Mouse (Mus musculus) T-helper 2 cell (primary cell): Measurements from ENCODE around the gene Hddc3.

Experiments used
- in situ Hi-C: fragments of 300-600 bp; cut with MboI, MseI; formaldehyde crosslinking; loops from one replicate; pipeline ENCODE4 v1.15.1; 2025; ENCODE audit warnings: high pct_unique_total_duplicates

Hddc3 gene

DNA sequence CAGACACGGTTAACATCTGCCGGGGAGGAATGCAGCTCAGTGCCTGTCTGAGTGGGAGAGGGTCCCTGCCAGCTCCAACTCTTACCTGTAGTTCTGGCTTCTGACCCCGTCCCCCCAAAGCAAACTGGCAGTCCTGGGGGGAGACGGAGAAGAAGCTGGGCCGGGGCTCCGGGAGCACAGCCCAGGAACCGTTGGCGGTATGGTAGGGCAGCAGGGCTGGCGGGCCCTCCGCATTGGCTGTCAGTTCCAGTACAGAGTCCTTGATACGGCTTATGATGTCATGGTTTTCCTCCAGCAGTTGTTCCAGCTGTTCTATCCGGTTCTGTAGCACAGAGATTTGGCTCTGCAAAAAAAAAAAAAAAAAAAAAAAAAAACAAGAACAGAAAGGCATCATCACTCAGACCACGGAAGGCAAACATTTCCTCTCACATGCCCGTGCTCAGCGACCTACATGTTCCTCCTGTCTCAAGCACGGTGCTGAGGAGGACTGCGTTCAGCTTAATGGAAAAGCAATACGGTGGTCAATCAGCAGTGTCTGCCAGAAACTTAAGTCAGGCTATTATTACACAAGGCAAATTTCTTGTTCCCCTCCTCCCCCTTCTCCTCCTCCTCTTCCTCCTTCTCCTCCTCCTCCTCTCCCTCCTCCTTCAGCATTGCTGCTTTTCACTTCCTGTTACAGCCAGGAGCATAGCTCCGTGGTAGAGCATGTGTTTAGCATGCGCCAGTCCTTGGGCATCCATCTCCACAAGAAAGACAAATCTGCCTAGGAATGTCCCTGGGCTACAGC, 25.9 kb downstream of the Hddc3 start:
- in situ Hi-C loops = no loop called here

DNA sequence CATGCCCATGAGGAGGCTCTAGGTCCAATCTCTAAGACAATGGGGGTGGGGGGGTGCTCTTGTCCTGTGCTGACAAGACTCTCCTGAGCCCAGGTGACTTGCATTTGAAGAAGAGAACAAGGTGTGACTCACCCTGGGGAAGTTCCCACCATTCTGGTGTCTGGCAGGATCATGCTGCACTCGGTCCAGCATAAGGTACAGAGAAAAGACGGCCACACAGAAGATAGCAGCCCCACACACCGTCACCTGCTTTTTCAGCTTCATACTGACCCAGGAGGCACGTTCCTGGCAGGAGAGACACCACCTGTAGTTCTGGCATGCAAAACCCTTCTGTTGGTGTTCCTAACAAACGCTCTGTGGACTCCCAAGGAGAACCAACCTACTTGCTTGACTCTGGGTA, 26.6 kb downstream of the Hddc3 start:
- in situ Hi-C loops = no loop called here

DNA sequence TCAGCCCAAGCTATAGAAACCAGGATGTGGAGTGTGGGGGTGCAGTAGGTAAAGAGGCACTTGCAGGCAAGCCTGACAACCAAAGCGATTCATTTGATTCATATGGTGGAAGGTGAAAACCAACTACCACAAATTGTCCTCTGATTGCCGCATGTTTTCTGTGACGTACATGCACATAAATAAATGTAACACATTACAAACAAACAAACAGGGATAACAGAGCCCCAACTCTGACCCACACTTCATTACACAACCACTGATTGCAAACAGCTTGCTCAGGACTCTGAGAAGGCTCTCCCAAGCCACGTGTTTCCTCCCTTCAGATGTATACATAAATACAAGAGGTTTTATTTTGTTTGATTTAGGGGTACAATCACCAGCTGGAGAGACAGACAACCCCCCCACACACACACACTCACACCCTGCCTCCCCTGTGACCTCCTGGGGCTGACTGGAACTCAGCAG, 27.1 kb downstream of the Hddc3 start:
- in situ Hi-C loops = no loop called here

DNA sequence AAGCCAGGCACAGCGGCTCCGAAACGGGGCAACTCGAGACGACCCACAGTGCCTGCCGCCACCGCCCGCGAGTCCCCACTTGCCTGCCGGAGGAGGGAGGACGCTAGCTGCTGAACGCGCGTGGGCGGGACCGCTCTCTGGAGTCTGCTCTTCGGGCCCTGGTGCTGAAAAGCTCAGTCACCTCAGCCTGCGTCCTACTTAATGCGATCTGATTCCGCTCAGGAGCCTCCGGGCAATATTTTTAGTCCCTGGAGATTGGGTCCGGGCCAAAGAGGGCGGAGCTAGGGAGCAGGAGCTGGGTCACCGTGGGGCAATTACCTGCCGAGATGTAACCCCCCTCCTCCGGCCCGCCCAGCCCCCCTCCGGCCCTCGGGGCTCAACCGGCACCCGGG, 27.7 kb downstream of the Hddc3 start:
- in situ Hi-C loops = no loop called here

DNA sequence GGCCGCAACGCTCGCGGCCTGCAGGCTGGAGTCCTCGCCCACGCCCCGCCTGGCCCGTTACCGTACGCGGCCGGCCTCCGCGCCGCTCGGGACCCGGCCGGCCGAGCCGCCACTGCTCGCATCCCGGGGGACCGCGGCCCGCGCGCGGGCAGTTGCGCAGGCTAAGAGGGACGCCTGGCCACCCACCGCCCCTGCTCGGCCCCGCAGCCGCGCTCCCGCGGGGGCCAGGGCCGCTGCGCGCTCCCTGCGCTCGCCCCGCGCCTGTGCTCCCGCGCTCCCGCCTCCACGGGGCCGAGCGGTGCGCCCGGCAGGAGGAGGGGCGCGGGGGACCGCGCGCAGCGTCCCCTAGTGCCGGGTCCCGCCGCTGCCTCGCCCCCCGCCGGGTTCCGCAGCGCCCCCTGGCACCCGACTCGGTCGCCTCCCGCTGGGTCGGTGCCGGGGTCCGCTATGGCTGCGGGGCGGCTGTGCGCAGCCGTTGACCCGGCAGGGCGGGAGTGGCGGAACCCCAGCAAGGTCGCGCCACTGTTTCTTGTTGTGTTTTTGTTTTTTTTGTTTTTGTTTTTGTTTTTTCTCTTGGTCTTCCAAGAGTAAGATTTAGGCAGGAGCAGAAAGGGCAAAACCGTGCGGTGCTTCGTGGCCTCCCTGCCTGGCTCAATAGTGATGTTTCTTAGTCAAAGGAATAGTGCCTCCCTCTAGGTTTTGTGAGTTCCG, 28.3 kb downstream of the Hddc3 start, which contains the start of gene Man2a2:
TSS of gene Man2a2 (minus strand) at position 335 of the 711 bp plus-strand sequence.
- in situ Hi-C loops = no loop called here

DNA sequence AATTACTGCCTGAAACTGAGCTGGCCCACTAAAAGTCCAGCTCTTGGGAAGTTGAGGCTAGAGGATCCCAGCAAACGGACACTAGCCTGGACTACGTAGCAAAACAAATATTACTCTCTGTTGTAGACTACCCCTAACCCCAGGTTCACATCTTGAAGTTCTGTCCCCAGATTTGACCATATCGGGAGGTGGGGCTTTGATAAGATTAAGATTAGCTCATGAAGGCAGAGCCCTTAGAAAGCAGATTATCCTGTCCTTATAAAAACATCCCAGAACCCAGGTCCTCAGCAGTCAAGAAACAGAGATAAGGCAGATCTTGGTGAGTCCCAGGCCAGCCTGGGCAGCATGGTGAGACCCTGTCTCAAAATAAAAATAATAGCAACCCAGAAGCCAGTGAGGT, 29.3 kb downstream of the Hddc3 start:
- in situ Hi-C loops = no loop called here

DNA sequence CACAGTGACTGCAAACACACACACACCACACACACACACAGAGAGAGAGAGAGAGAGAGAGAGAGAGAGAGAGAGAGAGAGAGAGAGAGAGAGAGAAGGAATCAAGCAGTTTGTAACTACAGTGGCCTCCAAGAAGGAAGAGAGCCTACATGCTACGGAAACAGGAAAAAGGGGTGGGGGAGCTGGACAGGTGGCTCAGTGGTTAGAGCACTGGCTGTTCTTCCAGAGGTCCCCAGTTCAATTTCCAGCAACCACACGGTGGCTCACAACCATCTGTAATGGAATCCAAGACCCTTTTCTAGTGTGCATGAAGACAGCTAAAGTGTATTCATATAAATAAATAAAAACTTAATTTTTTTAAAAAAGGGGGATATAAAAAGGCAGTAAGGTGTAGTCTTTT, 29.8 kb downstream of the Hddc3 start:
- in situ Hi-C loops = no loop called here

DNA sequence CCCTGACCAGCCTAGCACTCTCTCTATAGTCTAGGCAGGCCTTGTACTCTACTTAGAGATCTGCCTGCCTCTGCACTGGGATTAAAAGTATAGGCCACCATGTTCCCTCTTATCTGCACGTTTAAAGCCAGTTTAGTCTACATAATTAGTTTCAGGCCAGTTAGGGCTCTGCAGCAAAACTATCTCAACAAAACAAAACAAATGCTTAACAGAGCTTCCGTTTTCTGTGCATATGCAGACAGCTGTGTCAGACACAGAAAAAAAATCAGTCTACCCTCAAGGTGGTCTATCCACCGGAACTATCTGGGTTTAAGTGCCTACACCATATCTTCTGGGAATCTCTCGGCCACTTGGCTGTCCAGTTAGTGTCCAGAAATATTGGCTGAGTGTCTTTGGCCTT, 30.4 kb downstream of the Hddc3 start:
- in situ Hi-C loops = no loop called here

DNA sequence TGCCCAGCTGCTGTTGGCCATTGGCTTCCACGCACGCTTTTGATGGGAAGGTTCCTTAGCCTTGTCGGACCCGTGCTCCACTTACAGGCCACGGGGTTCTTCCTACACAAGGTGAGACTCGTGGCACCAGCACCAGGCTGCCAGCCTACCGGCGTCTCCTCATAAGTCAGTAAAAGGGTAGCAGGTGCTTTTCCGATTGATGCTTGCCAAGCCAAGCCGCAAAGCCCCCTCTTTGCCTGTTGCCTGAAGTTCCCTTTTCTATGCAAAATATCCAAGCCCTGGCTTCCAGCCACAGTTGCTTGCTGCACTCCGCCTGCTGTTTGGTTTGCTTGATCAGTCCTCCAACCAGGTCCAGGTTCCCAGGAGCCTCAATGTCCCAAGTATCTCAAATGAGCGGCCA, 30.9 kb downstream of the Hddc3 start:
- in situ Hi-C loops = no loop called here

DNA sequence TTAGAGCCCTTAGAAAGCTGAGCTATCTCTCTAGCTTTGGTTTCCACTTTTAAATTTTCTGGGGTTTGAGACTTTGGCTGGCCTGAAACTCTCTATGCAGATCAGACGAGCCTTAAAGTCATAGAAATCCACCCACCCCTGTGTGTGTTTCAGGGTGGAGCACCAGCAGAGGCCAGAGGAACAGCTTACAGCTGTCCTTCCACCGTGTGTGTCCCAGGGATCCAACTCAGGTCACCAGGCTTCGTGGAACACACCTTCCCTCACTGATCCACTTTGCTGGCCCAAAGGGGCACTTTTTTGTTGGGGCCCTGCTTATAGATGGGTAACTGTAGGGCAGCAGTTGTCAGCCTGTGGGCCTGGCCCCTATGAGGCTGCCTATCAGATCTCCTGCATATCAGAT, 31.4 kb downstream of the Hddc3 start:
- in situ Hi-C loops = no loop called here

DNA sequence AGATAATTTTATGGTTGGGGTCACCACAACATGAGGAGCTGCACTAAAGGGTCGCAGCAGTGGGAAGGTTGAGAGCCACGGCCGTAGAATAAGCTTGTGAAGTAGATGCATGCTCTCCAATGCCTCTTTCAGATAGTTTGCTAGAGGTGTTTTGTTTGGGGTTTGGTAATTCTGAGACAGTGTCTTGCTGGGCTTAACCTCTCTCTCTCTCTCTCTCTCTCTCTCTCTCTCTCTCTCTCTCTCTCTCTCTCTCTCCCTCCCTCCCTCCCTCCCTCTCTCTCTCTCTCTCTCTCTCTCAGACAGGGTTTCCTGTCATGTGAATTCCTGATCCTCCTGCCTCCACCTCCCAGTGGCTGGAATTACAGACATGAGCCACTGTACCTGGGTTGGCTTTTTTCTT, 31.8 kb downstream of the Hddc3 start:
- in situ Hi-C loops = loop anchor here (5.0 kb wide), 1 partner anchor 47 kb away; no protein-coding TSS in a partner anchor

DNA sequence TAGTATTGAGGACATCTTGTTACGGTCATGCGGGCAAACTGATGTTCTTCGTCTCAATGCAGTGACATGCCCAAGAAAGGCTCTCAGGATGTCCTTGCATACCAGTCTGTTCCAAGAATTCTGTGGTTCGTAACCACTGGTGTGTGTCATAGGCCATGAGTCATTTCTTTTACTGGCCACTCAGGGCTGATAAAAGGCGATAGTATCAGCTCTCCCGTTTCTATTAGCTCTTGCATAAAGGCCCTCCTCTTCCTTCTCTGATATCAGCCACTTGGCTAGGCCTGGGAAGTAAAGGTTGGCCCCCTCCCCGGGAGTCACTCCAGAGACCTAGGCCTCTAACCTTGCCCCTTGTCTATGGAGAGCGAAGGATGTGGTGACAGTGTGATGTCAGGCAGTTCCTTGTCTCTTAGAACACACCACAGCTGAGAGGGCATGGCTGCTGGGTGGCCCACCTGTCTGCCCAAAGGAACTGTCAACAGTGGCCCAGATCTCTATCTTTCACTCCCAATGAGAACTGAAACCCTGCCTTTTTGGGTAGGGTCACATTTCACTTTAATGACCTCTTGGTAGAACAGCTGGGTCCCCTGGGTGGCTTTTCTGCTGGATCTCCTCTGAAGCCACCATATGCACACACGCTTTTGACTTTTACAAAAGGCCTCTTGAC, 32.6 kb downstream of the Hddc3 start:
- in situ Hi-C loops = loop anchor here (5.0 kb wide), 1 partner anchor 48 kb away; no protein-coding TSS in a partner anchor

DNA sequence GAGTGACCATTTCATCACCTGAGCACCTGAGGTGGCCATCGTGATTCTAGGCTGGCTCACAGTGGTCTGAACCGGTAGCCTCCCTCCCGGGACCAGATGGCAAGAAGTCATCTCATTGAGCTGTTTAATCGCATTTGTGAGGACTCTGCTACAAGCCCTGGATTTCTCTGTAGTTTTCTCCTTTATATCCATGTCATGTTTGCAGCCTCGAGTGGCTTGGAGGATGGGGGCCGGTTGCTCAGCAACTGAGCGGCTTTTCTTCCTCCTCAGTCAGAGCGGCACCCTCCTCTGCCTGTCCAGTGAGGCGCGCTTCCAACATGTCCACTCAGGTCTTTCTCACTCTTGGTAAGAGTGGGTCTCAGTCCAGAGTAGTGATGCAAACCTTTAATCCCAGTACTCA, 33.3 kb downstream of the Hddc3 start:
- in situ Hi-C loops = loop anchor here (5.0 kb wide), 1 partner anchor 49 kb away; no protein-coding TSS in a partner anchor

DNA sequence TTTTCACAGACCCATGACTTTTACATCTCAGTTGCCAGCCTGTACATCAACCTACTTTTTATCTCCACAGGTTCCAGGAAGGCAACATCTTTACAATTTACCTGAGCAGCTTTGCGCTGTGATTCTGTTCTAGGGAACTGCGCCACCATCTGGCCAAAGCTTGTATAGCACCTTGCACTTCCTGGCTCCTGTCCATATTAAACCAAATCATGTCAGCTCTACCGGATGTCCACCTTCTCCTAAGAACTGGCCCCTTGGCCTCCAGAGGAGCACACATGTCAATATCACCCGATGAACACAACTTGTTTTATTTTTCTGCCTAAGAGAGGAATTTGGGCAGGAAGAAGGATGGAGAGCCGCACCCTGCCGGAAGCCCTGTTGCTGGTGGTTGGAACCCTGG, 34.6 kb downstream of the Hddc3 start:
- in situ Hi-C loops = loop anchor here (5.0 kb wide), 1 partner anchor 50 kb away; no protein-coding TSS in a partner anchor

DNA sequence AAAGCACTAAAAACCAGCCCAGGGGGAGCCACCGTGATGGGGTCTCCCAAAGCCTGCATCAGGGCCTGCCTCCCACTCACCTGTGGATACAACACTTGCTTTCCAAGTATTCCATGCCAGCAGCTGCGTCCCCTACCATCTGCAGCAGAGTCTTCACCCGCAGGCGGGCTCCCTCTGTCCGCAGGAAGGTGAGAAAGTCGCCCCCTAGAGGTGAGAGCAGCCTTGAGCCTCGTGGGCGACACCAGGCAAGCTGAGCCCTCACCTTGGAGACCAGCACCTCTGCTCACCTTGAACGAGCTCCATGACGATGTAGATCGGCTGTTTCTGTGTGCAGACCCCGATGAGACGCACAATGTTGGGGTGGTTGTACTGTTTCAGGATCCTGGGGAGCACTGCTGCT, 36.6 kb downstream of the Hddc3 start:
- in situ Hi-C loops = loop anchor here (5.0 kb wide), 1 partner anchor 52 kb away; no protein-coding TSS in a partner anchor

DNA sequence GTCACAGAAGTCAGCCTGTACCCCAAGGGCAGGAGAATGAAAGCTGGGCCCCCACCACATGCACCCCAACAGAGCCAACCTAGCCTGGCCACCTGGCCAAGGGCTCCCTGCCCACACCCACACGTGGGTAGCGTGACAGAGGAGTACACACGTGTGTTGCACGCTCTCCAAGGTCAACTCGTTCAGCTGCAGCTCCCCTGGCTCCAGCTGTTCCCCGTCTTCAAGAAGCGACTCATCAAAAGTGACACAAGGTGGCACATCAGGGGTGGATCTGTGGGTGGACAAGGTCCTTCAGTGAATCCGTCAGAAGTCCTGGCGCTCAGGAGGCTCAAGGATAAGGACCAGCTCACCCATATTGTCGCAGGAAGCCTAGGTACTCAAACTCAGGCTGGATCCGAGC, 40.0 kb downstream of the Hddc3 start:
- in situ Hi-C loops = no loop called here

DNA sequence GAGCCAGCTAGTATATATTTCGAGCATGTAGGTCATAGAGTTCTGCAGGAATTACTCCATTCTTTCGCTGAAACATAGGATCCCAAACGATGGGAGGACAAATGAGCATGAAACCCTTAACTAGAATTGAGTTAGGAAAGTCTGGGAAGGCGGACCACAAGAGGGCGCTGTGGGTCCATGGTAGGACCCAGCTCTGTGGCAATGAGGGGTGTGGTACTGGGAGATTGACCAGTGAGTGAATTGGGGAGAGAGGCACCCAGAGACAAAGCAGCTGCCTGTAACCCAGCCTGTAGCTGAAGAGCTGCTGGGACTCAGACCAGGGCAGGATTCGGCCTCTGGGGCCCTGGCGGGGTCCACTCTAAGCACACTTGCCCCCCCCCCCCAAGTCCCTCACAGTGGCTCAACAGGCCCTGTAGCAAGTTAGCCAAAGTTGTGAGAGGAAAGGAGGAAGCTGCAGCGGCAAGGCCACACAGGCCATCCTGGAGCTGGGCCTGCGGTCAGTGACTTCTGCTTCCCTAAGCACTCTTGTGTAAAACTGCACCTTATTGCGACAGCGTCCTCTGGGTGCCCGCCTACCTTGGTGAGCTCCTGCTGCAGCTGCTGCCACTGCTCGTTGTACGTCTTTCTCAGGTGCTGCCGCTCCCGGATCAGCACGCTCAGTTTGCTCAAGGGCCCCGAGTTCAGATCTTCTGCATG, 43.5 kb downstream of the Hddc3 start:
- in situ Hi-C loops = loop anchor here (5.0 kb wide), 1 partner anchor 41 kb away; no protein-coding TSS in a partner anchor

DNA sequence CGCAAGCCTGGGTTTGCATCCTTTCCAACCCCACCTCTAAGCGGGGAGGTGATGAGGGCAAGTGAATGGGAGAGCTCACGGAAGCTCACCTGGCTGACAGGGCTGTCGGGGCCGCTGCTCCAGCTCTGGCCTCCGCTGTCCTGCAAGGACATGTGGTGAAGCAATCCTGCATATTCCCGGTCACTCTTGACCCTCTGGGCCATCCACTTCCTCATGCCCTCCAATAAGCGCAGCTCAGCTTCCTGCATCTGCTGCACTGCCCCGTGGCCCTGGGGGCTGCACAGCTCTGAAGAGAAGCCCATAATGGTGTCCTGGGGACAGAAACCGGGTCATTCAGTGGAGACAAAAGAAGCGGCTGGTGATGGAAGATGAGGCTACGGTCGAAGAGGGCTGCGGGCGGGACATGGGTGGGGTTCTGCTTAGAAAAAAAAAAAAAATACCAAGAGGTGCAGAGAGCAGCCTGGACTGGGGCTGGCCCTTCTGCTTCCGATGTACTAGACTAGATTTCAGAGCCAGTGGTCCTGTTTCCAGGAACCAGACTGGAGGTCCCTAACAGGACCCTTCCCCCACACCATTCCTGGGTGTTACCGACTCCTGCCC, 44.2 kb downstream of the Hddc3 start:
- in situ Hi-C loops = loop anchor here (5.0 kb wide), 1 partner anchor 40 kb away; no protein-coding TSS in a partner anchor

DNA sequence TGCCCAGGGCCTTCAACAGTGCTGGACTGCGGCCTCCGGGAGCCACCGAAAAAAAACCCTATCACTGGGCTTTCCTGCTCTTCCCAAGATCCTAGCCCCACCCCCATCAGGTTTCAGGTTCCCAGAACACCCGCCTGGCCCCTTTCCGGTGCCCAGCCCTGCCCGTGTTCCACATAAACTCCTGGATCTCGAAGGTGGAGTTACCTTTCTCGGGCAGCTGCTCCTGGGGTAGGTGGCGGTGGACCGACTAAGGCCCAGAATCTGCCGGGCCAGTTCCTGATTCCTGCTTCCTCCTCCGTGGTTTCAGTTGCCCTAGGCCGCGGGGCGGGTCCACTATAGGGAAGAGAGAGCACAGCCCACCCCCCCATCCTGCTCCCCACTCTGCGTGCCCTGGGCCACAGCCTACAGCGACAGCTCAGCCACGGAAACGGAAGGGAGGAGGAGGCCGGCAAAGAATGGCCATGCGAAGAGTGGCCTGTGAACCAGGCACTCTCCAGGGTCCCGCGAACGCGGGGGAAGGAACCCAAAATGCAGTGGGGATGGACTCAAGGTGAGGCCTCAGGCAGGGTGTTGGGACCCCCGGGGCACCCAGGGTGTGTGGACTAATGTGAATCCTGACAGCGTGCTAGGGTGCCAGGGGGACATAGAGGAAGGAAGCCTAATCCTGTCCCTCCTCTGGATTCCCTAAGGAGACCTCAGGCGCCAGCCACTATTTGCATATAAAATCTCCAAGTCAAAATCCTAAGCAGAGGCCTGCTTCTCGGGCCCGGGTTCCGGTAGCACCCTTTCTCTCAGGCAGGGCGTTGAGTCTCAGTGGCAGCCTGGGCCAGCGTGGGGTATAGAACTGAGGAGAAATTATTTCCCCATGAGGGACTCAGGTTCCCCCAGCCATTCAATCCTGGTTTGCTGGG, 45.0 kb downstream of the Hddc3 start, which contains the start of gene Fes:
TSS of gene Fes (minus strand) at position 314 of the 911 bp plus-strand sequence.
- in situ Hi-C loops = loop anchor here (5.0 kb wide), 1 partner anchor 39 kb away; no protein-coding TSS in a partner anchor

DNA sequence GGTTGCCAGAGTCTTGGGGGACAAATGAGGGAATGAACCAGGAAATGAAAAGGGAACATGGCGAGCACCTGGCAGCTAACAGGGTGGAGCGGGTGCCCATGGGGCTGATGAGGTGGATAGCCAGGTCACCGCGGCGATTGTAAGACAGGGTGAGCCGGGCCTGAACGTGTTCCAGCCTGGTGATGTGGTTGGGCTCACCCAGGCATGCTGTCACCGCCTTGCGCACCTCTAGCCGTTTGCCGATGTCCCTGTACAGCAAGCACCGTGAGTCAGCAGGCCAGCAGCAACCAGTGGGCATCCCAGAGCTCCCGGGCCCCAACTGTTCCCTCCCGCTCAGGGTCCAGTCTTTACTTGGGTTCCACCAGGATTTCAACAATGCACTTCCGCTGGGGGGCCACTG, 49.2 kb downstream of the Hddc3 start:
- in situ Hi-C loops = no loop called here
